Mouse (Mus musculus) embryonic facial prominence, embryonic 13.5 days (tissue): ENCODE results near the gene Ccnjl. TPM values are rescaled to one million over a fixed set of nuclear protein-coding genes. Genes with fewer than 3 reads are reported as not detected.

Experiments used
- ATAC-seq: fragments of 200-750 bp; cut with Nextera tagmentation; 2 replicates; pipeline ENCODE4 v1.8.0; 2017; ENCODE audit warnings: low read depth; ENCODE audit not compliant: insufficient number of reproducible peaks, insufficient read depth, low FRiP score, low TSS enrichment
- H3K27ac ChIP-seq: fragments of 300-500 bp; sonication (generic); 2 replicates; pipeline ENCODE4 v1.5.1; 2015; ENCODE audit warnings: moderate library complexity, mild to moderate bottlenecking, inconsistent platforms
- H3K27me3 ChIP-seq: fragments of 300-500 bp; sonication (generic); 2 replicates; pipeline ENCODE4 v1.6.1; 2015; ENCODE audit warnings: mild to moderate bottlenecking, inconsistent platforms
- H3K36me3 ChIP-seq: fragments of 300-500 bp; sonication (generic); 2 replicates; pipeline ENCODE4 v1.6.1; 2015; ENCODE audit warnings: mild to moderate bottlenecking, inconsistent platforms
- H3K4me1 ChIP-seq: fragments of 300-500 bp; sonication (generic); 2 replicates; pipeline ENCODE4 v1.6.1; 2015; ENCODE audit warnings: inconsistent platforms
- H3K4me2 ChIP-seq: fragments of 300-500 bp; sonication (generic); 2 replicates; pipeline ENCODE4 v1.6.1; 2015; ENCODE audit warnings: moderate library complexity, mild to moderate bottlenecking, inconsistent platforms
- H3K4me3 ChIP-seq: fragments of 300-500 bp; sonication (generic); 2 replicates; pipeline ENCODE4 v1.5.1; 2015; ENCODE audit warnings: mild to moderate bottlenecking, inconsistent platforms
- H3K9ac ChIP-seq: fragments of 300-500 bp; sonication (generic); 2 replicates; pipeline ENCODE4 v1.6.1; 2015; ENCODE audit warnings: mild to moderate bottlenecking, inconsistent platforms
- H3K9me3 ChIP-seq: fragments of 300-500 bp; sonication (generic); 2 replicates; pipeline ENCODE4 v1.6.1; 2016; ENCODE audit warnings: inconsistent platforms
- WGBS: fragments of 180-500 bp; shearing (Covaris S2); methylation state at CpG from one replicate; pipeline ENCODE4 v1.1.7; 2015; ENCODE audit warnings: mixed read lengths; 5-methylcytosine and 5-hydroxymethylcytosine counted together
- polyA plus RNA-seq: library from polyadenylated mRNA; unstranded; fragments of >200 nt; fragmentation: Nextera tagmentation; extraction: Ambion mirVana; gene quantifications from 2 replicates; pipeline ENCODE4 v1.2.1, GENCODE M21; 2015

Gene Ccnjl
- polyA plus RNA-seq, 1 experiment from 2014 or later = 14.2 TPM

DNA sequence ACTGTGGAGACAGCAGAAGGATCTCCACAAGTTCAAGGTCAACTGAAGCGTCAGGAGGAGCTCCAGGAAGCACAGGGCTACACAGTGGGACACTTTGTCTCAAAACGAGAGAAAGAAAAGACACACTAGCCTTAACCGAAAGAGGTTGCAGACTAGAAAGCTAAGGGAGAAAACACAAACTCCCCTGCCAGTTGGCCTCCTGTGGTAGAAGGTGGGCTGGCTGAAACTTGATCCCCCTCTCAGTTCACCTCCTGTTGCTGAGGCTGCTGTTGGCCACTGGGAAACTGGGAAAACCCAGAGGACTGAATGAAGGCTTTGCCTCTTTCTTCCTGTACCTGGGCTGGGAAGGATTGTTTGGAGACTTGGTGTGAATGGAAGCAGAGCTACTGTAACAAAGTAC lies 1.5 kb downstream of the Ccnjl start:
- Histone ChIP-seq H3K4me1 (peaks cover 15% of the 10 kb centered on the region), H3K27ac (peak overlapping the region; percentile 48; the same call in 1 of the 2 replicates), H3K9ac (peak overlapping the region; percentile 40; the same call in 1 of the 2 replicates), H3K27me3 (no peaks in the 10 kb centered on the region), H3K4me3 (peak overlapping the region; percentile 88), H3K9me3 (no peaks in the 10 kb centered on the region), H3K4me2 (peak overlapping the region; percentile 85), H3K36me3 (peaks cover 20% of the 10 kb centered on the region)
- 9% methylated on average over 3 of the region's 3 CpGs for WGBS
- no peak for ATAC-seq

DNA sequence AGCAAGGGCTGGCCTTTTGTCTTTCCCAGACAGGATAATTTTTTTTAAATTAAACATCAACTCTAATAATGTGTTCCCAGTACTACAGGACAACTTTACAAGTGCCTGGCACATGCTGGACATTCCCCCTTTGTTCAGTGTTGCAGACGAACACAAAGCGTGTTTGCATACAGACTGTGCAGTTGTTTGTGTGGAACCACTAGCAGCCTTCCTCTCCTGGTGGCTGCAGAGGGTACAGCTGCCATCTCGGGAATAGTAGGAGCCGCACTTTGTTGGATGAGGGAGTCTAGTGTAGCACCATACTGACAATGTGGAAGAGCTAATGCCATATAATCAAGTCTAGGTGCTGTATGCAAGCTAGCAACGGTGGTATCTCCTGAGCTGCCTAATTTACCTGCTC lies 3.0 kb downstream of the Ccnjl start:
- no peaks in the 10 kb centered on the region for H3K9me3 ChIP-seq
- H3K4me2 ChIP-seq = no peak overlapping the region
- H3K36me3 ChIP-seq = peaks cover 27% of the 10 kb centered on the region
- no peaks in the 10 kb centered on the region for H3K27me3 ChIP-seq
- H3K4me3 ChIP-seq = no peak overlapping the region
- H3K4me1 ChIP-seq = peaks cover 15% of the 10 kb centered on the region
- 68% methylated on average over 5 of the region's 5 CpGs for WGBS
- H3K9ac ChIP-seq = no peak overlapping the region
- no peak overlapping the region for H3K27ac ChIP-seq
- ATAC-seq = no peak

- peaks cover 44% of the 10 kb centered on the region for H3K36me3 ChIP-seq
- no peaks in the 10 kb centered on the region for H3K27me3 ChIP-seq
- no peak overlapping the region for H3K27ac ChIP-seq
- no peak overlapping the region for H3K9ac ChIP-seq
- ATAC-seq = no peak
- H3K4me2 ChIP-seq = no peak overlapping the region
- H3K4me1 ChIP-seq = peaks cover 8% of the 10 kb centered on the region
- WGBS = 68% methylated on average over 6 of the region's 6 CpGs
- H3K9me3 ChIP-seq = no peaks in the 10 kb centered on the region
- no peak overlapping the region for H3K4me3 ChIP-seq
Observed at GRCm38 (mm10) chr11:43537074-43537473, 8.5 kb downstream of the Ccnjl start.

GRCm38 (mm10) chr11:43539863-43540262 lies 11.3 kb downstream of the Ccnjl start:
- Histone ChIP-seq H3K27me3 (no peaks in the 10 kb centered on the region), H3K9me3 (no peaks in the 10 kb centered on the region), H3K9ac (no peak overlapping the region), H3K4me1 (peaks cover 13% of the 10 kb centered on the region), H3K4me3 (no peak overlapping the region), H3K4me2 (no peak overlapping the region), H3K36me3 (peaks cover 35% of the 10 kb centered on the region), H3K27ac (no peak overlapping the region)
- no peak for ATAC-seq
- 10% methylated on average over 6 of the region's 6 CpGs for WGBS

DNA sequence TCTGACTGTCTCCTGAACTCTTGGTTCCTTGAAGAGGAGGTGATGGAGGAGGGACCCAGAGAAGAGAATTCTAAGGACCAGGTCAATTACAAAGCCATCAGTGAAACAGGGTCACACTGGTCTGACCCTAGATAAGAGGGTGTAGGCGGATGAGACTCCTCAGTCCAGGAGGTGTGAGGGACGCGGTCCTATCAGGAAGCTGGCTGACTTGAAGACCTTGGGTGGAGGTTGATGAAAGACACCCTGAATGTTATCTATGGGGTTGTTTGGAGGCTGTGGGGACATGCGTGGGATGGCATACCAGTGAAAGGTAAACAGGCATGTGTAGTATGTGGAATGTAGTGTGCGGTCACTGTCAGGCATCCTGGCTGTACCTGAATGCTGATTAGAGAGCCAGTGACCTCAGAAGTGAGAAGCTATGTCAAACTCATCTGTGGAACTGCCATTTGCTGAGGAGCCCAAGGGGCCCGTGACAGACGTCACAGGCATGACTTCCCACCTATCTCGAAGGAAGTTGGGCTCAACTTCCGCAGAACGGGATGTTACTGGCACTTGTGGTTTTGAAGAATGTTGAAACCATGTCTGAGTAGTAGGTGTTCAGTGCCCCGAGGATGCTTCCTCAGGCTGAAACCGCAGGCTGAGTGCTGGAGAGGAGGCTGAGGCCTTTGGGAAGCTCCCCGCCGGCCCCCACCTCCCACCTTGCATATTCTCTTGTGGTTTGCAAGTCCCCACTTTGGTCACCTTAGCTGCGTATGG lies 15.3 kb downstream of the Ccnjl start:
- H3K9ac ChIP-seq = no peak overlapping the region
- 85% methylated on average over 15 of the region's 15 CpGs for WGBS
- ATAC-seq = no peak
- H3K4me2 ChIP-seq = no peak overlapping the region
- H3K4me1 ChIP-seq = peaks cover 30% of the 10 kb centered on the region
- H3K9me3 ChIP-seq = no peaks in the 10 kb centered on the region
- peaks cover 13% of the 10 kb centered on the region for H3K36me3 ChIP-seq
- H3K4me3 ChIP-seq = no peak overlapping the region
- H3K27me3 ChIP-seq = no peaks in the 10 kb centered on the region
- no peak overlapping the region for H3K27ac ChIP-seq

- peaks cover 35% of the 10 kb centered on the region for H3K4me1 ChIP-seq
- H3K9ac ChIP-seq = no peak overlapping the region
- H3K4me2 ChIP-seq = no peak overlapping the region
- WGBS = 82% methylated on average over 7 of the region's 7 CpGs
- no peak for ATAC-seq
- H3K4me3 ChIP-seq = no peak overlapping the region
- no peaks in the 10 kb centered on the region for H3K27me3 ChIP-seq
- H3K9me3 ChIP-seq = no peaks in the 10 kb centered on the region
- no peak overlapping the region for H3K27ac ChIP-seq
- peaks cover 11% of the 10 kb centered on the region for H3K36me3 ChIP-seq
Observed at GRCm38 (mm10) chr11:43544819-43545218, 16.2 kb downstream of the Ccnjl start.

- H3K4me2 ChIP-seq = no peak overlapping the region
- H3K4me3 ChIP-seq = no peak overlapping the region
- WGBS = 37% methylated on average over 16 of the region's 16 CpGs
- no peak for ATAC-seq
- H3K27ac ChIP-seq = no peak overlapping the region
- H3K4me1 ChIP-seq = peaks cover 31% of the 10 kb centered on the region
- no peaks in the 10 kb centered on the region for H3K9me3 ChIP-seq
- H3K9ac ChIP-seq = no peak overlapping the region
- H3K27me3 ChIP-seq = no peaks in the 10 kb centered on the region
- H3K36me3 ChIP-seq = peaks cover 11% of the 10 kb centered on the region
Observed at GRCm38 (mm10) chr11:43545873-43546475, 17.4 kb downstream of the Ccnjl start.

DNA sequence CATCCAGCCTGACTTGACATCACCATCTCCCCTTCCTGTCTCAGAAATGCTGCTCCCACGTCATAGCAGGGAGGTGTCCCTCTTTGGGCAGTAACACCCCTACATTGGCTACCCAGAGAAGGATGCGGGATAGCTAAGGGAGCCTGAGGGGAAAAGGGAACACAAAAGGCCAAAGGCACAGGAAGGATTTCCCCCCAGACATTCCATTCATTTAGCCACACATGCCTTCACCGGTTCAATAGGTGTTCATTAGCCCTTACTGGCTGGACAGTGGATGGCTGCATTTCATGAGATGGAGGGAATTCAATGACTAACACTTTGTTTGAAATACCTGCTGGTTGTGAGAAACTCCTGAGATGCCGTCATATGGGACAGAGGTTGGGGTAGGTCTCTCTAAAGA lies 18.1 kb downstream of the Ccnjl start:
- Histone ChIP-seq H3K9ac (no peak overlapping the region), H3K4me2 (no peak overlapping the region), H3K4me3 (no peak overlapping the region), H3K36me3 (peaks cover 11% of the 10 kb centered on the region), H3K9me3 (no peaks in the 10 kb centered on the region), H3K27ac (no peak overlapping the region), H3K4me1 (peaks cover 34% of the 10 kb centered on the region), H3K27me3 (no peaks in the 10 kb centered on the region)
- no peak for ATAC-seq
- 43% methylated on average over 4 of the region's 4 CpGs for WGBS

- H3K36me3 ChIP-seq = peaks cover 9% of the 10 kb centered on the region
- no peaks in the 10 kb centered on the region for H3K27me3 ChIP-seq
- peaks cover 41% of the 10 kb centered on the region for H3K4me1 ChIP-seq
- 19% methylated on average over 7 of the region's 7 CpGs for WGBS
- ATAC-seq = no peak
- no peak overlapping the region for H3K4me2 ChIP-seq
- no peak overlapping the region for H3K4me3 ChIP-seq
- no peaks in the 10 kb centered on the region for H3K9me3 ChIP-seq
- 0 out of 2 replicates have a peak overlapping the region, but pooled peaks have one; percentile 18 for H3K27ac ChIP-seq
- peak overlapping the region; percentile 41 for H3K9ac ChIP-seq
Observed at GRCm38 (mm10) chr11:43548148-43548547, 19.6 kb downstream of the Ccnjl start.

DNA sequence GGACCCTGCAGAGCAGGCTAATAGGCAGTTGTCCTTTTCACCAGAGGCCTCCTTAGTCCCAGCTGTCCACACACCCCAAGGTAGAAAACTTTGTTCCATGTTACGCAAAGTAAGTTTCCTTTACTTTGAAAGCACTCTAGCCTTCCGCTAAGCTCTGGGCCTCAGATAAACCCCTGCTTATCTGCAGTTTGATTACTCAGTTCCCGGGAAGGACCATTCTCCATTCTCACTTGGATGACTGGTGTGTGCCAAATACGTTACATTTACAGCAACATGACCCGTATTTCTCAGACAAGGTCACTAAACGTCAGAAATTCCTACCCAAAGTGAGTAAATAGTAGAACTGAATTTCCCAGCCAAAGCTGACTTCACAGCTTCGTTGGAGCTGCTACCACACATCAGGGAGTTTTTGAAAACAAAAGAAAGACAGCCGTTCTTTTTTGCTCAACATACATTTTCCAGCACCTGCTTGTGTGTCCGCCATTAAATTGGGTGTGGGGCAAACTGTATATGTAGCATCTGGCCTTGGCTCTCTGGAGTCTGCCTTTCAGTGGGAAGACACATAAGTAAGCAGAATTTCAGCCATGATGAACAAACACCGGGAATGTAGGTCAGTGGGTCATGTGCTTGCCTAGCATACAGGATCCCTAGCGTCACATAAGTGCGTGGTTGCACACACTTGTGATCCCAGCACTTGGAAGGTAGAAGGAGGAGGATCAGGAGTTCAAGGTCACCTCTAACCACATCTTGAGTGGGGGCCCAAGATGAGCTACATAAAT lies 20.3 kb downstream of the Ccnjl start:
- H3K4me2 ChIP-seq = no peak overlapping the region
- no peak overlapping the region for H3K4me3 ChIP-seq
- peaks cover 41% of the 10 kb centered on the region for H3K4me1 ChIP-seq
- H3K9ac ChIP-seq = peak overlapping the region; percentile 41
- H3K36me3 ChIP-seq = peaks cover 2% of the 10 kb centered on the region; the same call in 1 of the 2 replicates
- no peaks in the 10 kb centered on the region for H3K27me3 ChIP-seq
- H3K9me3 ChIP-seq = no peaks in the 10 kb centered on the region
- 0 out of 2 replicates have a peak overlapping the region, but pooled peaks have one; percentile 18 for H3K27ac ChIP-seq
- 60% methylated on average over 12 of the region's 12 CpGs for WGBS
- no peak for ATAC-seq

- WGBS = 36% methylated on average over 11 of the region's 11 CpGs
- Histone ChIP-seq H3K27ac (no peak overlapping the region), H3K4me1 (peaks cover 38% of the 10 kb centered on the region), H3K4me2 (no peak overlapping the region), H3K9me3 (no peaks in the 10 kb centered on the region), H3K36me3 (no peaks in the 10 kb centered on the region), H3K4me3 (no peak overlapping the region), H3K27me3 (no peaks in the 10 kb centered on the region), H3K9ac (no peak overlapping the region)
- ATAC-seq = no peak
Observed at GRCm38 (mm10) chr11:43549701-43550100, 21.1 kb downstream of the Ccnjl start.
